Mouse (Mus musculus): Measurements from ENCODE around the gene Fem1b. TPM values are rescaled to one million over a fixed set of nuclear protein-coding genes. Genes with fewer than 3 reads are reported as not detected.

Fem1b gene
- polyA plus RNA-seq, 1 experiment from 2014 or later = 8.4 TPM

- Histone ChIP-seq H3K9me3 (replicated peaks) (no peaks in the 10 kb centered on the region), H3K4me1 (replicated peaks) (peaks cover 43% of the 10 kb centered on the region), H3K27ac (replicated peaks) (no peak overlapping the region), H3K4me3 (replicated peaks) (no peak overlapping the region), H3K9ac (no peak overlapping the region), H3K4me2 (no peak overlapping the region), H3K27me3 (no peaks in the 10 kb centered on the region), H3K36me3 (replicated peaks) (peaks cover 14% of the 10 kb centered on the region)
- no peak for ATAC-seq (ENCODE audit: insufficient read depth)
- WGBS (ENCODE audit: insufficient replicate concordance) = 75% methylated on average over 10 of the region's 10 CpGs
These were observed 31.8 kb upstream of the Fem1b start for GRCm38 (mm10) chr9:62843356-62844024.

GRCm38 (mm10) chr9:62839172-62839770, 27.5 kb upstream of the Fem1b start:
- H3K27ac ChIP-seq (replicated peaks) = peak overlapping the region; percentile 93
- peak overlapping the region; percentile 75 for H3K4me3 ChIP-seq (replicated peaks)
- no peaks in the 10 kb centered on the region for H3K9me3 ChIP-seq (replicated peaks)
- no peaks in the 10 kb centered on the region; the same call in 1 of the 2 replicates for H3K36me3 ChIP-seq (replicated peaks)
- peaks cover 50% of the 10 kb centered on the region for H3K4me1 ChIP-seq (replicated peaks)
- ATAC-seq (ENCODE audit: insufficient read depth) = peak; percentile 7
- no peaks in the 10 kb centered on the region for H3K27me3 ChIP-seq
- 6% methylated on average over 14 of the region's 14 CpGs for WGBS (ENCODE audit: insufficient replicate concordance)
- peak overlapping the region; percentile 90 for H3K9ac ChIP-seq
- H3K4me2 ChIP-seq = peak overlapping the region; percentile 92

GRCm38 (mm10) chr9:62838506-62839171, 26.9 kb upstream of the Fem1b start, which contains the start of gene Cln6:
Cln6 (plus strand) TSS chr9:62838785.
- peak; percentile 93 for ATAC-seq (ENCODE audit: insufficient read depth)
- H3K9ac ChIP-seq = peak within 1 kb of the TSS; percentile 90
- H3K9me3 ChIP-seq (replicated peaks) = no peaks in the 10 kb centered on the region
- H3K27me3 ChIP-seq = no peaks in the 10 kb centered on the region
- H3K4me1 ChIP-seq (replicated peaks) = peaks cover 50% of the 10 kb centered on the region
- peak within 1 kb of the TSS; percentile 93 for H3K27ac ChIP-seq (replicated peaks)
- H3K4me2 ChIP-seq = peak within 1 kb of the TSS; percentile 92
- WGBS (ENCODE audit: insufficient replicate concordance) = under 1% methylated on average over 43 of the region's 48 CpGs
- no peaks in the 10 kb centered on the region; the same call in 1 of the 2 replicates for H3K36me3 ChIP-seq (replicated peaks)
- H3K4me3 ChIP-seq (replicated peaks) = peak within 1 kb of the TSS; percentile 75

- no peaks in the 10 kb centered on the region; the same call in 1 of the 2 replicates for H3K36me3 ChIP-seq (replicated peaks)
These were observed 26.4 kb upstream of the Fem1b start for GRCm38 (mm10) chr9:62838146-62838505.

GRCm38 (mm10) chr9:62837611-62838010, 25.9 kb upstream of the Fem1b start:
- Histone ChIP-seq H3K4me2 (peak overlapping the region; percentile 92; the same call in 1 of the 2 replicates), H3K27me3 (no peaks in the 10 kb centered on the region), H3K4me1 (replicated peaks) (peaks cover 45% of the 10 kb centered on the region), H3K9me3 (replicated peaks) (no peaks in the 10 kb centered on the region), H3K27ac (replicated peaks) (peak overlapping the region; percentile 93), H3K4me3 (replicated peaks) (no peak overlapping the region), H3K9ac (no peak overlapping the region; the same call in 1 of the 2 replicates), H3K36me3 (replicated peaks) (no peaks in the 10 kb centered on the region; the same call in 1 of the 2 replicates)
- no peak for ATAC-seq (ENCODE audit: insufficient read depth)
- WGBS (ENCODE audit: insufficient replicate concordance) = 59% methylated on average over 3 of the region's 3 CpGs

More at GRCm38 (mm10) chr9:62838146-62838505, 26.4 kb upstream of the Fem1b start:
- Histone ChIP-seq H3K4me1 (replicated peaks) (peaks cover 50% of the 10 kb centered on the region), H3K9me3 (replicated peaks) (no peaks in the 10 kb centered on the region), H3K27ac (replicated peaks) (peak overlapping the region; percentile 93), H3K9ac (peak overlapping the region; percentile 49; the same call in 1 of the 2 replicates), H3K27me3 (no peaks in the 10 kb centered on the region), H3K4me3 (replicated peaks) (peak overlapping the region; percentile 75), H3K4me2 (peak overlapping the region; percentile 92)
- ATAC-seq (ENCODE audit: insufficient read depth) = no peak
- 6% methylated on average over 8 of the region's 8 CpGs for WGBS (ENCODE audit: insufficient replicate concordance)

GRCm38 (mm10) chr9:62835705-62836446, 24.1 kb upstream of the Fem1b start:
- ATAC-seq (ENCODE audit: insufficient read depth) = no peak

GRCm38 (mm10) chr9:62834906-62835305, 23.2 kb upstream of the Fem1b start:
- Histone ChIP-seq H3K36me3 (replicated peaks) (no peaks in the 10 kb centered on the region), H3K9ac (no peak overlapping the region), H3K9me3 (replicated peaks) (no peaks in the 10 kb centered on the region), H3K4me1 (replicated peaks) (peaks cover 29% of the 10 kb centered on the region), H3K27ac (replicated peaks) (no peak overlapping the region), H3K27me3 (no peaks in the 10 kb centered on the region), H3K4me2 (no peak overlapping the region), H3K4me3 (replicated peaks) (no peak overlapping the region)
- 54% methylated on average over 5 of the region's 5 CpGs for WGBS (ENCODE audit: insufficient replicate concordance)
- no peak for ATAC-seq (ENCODE audit: insufficient read depth)

More at GRCm38 (mm10) chr9:62835705-62836446, 24.1 kb upstream of the Fem1b start:
- Histone ChIP-seq H3K4me1 (replicated peaks) (peaks cover 39% of the 10 kb centered on the region), H3K4me2 (no peak overlapping the region), H3K9ac (no peak overlapping the region), H3K27me3 (no peaks in the 10 kb centered on the region), H3K9me3 (replicated peaks) (no peaks in the 10 kb centered on the region), H3K27ac (replicated peaks) (no peak overlapping the region), H3K4me3 (replicated peaks) (no peak overlapping the region), H3K36me3 (replicated peaks) (no peaks in the 10 kb centered on the region; the same call in 1 of the 2 replicates)
- 45% methylated on average over 4 of the region's 4 CpGs for WGBS (ENCODE audit: insufficient replicate concordance)

- no peaks in the 10 kb centered on the region for H3K36me3 ChIP-seq (replicated peaks)
- H3K27ac ChIP-seq (replicated peaks) = no peak overlapping the region
- ATAC-seq (ENCODE audit: insufficient read depth) = no peak
- peaks cover 39% of the 10 kb centered on the region for H3K4me1 ChIP-seq (replicated peaks)
- H3K9me3 ChIP-seq (replicated peaks) = no peaks in the 10 kb centered on the region
- H3K4me3 ChIP-seq (replicated peaks) = no peak overlapping the region
- no peak overlapping the region for H3K4me2 ChIP-seq
- 64% methylated on average over 6 of the region's 6 CpGs for WGBS (ENCODE audit: insufficient replicate concordance)
- H3K27me3 ChIP-seq = no peaks in the 10 kb centered on the region
- H3K9ac ChIP-seq = no peak overlapping the region
These were observed 18.1 kb upstream of the Fem1b start for GRCm38 (mm10) chr9:62829877-62830276.

GRCm38 (mm10) chr9:62828662-62829086, 16.9 kb upstream of the Fem1b start:
- H3K36me3 ChIP-seq (replicated peaks) = no peaks in the 10 kb centered on the region
- H3K4me1 ChIP-seq (replicated peaks) = peaks cover 40% of the 10 kb centered on the region
- peak overlapping the region; percentile 35; the same call in 1 of the 2 replicates for H3K9ac ChIP-seq
- peak overlapping the region; percentile 48 for H3K4me3 ChIP-seq (replicated peaks)
- no peaks in the 10 kb centered on the region for H3K27me3 ChIP-seq
- WGBS (ENCODE audit: insufficient replicate concordance) = under 1% methylated on average over 23 of the region's 23 CpGs
- H3K4me2 ChIP-seq = peak overlapping the region; percentile 84
- peak; percentile 83 for ATAC-seq (ENCODE audit: insufficient read depth)
- no peak overlapping the region for H3K27ac ChIP-seq (replicated peaks)
- H3K9me3 ChIP-seq (replicated peaks) = no peaks in the 10 kb centered on the region

GRCm38 (mm10) chr9:62827939-62828652, 16.4 kb upstream of the Fem1b start:
- 5% methylated on average over 24 of the region's 24 CpGs for WGBS (ENCODE audit: insufficient replicate concordance)

More at GRCm38 (mm10) chr9:62827939-62828652, 16.4 kb upstream of the Fem1b start:
- Histone ChIP-seq H3K4me3 (replicated peaks) (peak overlapping the region; percentile 48), H3K27me3 (no peaks in the 10 kb centered on the region), H3K4me2 (peak overlapping the region; percentile 84), H3K27ac (replicated peaks) (peak overlapping the region; percentile 75), H3K9ac (peak overlapping the region; percentile 35), H3K36me3 (replicated peaks) (no peaks in the 10 kb centered on the region), H3K4me1 (replicated peaks) (peaks cover 40% of the 10 kb centered on the region), H3K9me3 (replicated peaks) (no peaks in the 10 kb centered on the region)
- peak; percentile 45 for ATAC-seq (ENCODE audit: insufficient read depth)

Data from liver, embryonic 15.5 days (tissue).